Mouse (Mus musculus) adrenal gland, postnatal 36 days (tissue): ENCODE measurements around the gene Rbm33. TPM values are rescaled to one million over a fixed set of nuclear protein-coding genes. Genes with fewer than 3 reads are reported as not detected.
A peak's percentile ranks its signal among the peaks of the same experiment; 100 is the strongest.

Source experiments
- DNase-seq, 2 experiments: peaks; one replicate each; pipeline ENCODE4 v3.0.0; 2021; ENCODE audit warnings: mixed read lengths in 1 of 2
- long read RNA-seq, 2 experiments: library from polyadenylated mRNA; stranded (forward); transcript quantifications; one replicate each; pipeline ENCODE4 v2.0.0; 2021; ENCODE audit warnings: borderline sequencing depth in 2 of 2
- total RNA-seq, 2 experiments: library from RNA; stranded (reverse); gene quantifications; 2 replicates each; pipeline ENCODE4 v1.2.3; 2021

Rbm33 gene
- 10 to 100 TPM; 44.2 to 52.8 TPM for total RNA-seq
- long read RNA-seq, experiment 1, partial matches to known transcripts: 1 of 7 reads
- long read RNA-seq, experiment 1, other reads (novel, unspliced or antisense): 2 of 7 reads
- long read RNA-seq, experiment 2, partial matches to known transcripts: 1 of 5 reads
- long read RNA-seq, experiment 2, other reads (novel, unspliced or antisense): 1 of 5 reads

- peak; percentile 89 to 91 for DNase-seq
Measured at GRCm38 (mm10) chr5:28316722-28317245, at the start of gene Rbm33. Gene Rbm33, plus strand, starts transcription at chr5:28317121.

GRCm38 (mm10) chr5:28267576-28267975, 49.3 kb upstream of the Rbm33 start:
- no peak for DNase-seq

DNA sequence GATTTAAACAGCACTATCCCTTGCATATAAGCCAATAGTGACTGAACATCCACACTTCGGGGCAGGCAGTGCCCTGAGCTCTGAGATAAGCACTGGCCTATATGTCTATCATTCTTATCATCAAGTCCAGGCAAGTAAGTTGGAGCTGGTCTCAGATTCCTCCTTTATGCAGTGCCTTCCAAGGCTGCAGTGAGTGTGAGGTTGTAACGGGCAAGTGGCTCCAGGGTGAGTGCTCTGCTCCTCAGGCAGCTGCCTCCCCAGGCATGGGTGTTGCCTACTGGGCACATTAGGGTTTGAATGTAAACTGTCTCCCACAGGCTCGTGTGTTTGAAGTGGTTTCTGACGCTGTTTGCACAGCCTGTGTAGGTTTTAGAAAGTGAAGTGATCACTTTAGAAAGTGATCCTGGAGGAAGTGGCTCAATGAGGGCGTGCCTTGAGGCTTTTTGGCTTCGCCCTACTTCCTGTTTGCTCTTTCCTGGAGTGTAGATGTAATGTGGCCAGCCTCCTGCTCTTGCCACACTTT, 47.4 kb upstream of the Rbm33 start:
- DNase-seq: no peak

- DNase-seq: no peak
Measured at GRCm38 (mm10) chr5:28272836-28273235, 44.1 kb upstream of the Rbm33 start.

- DNase-seq: no peak
Measured at GRCm38 (mm10) chr5:28277279-28277678, 39.6 kb upstream of the Rbm33 start.

GRCm38 (mm10) chr5:28289111-28289510, 27.8 kb upstream of the Rbm33 start:
- DNase-seq: no peak

DNA sequence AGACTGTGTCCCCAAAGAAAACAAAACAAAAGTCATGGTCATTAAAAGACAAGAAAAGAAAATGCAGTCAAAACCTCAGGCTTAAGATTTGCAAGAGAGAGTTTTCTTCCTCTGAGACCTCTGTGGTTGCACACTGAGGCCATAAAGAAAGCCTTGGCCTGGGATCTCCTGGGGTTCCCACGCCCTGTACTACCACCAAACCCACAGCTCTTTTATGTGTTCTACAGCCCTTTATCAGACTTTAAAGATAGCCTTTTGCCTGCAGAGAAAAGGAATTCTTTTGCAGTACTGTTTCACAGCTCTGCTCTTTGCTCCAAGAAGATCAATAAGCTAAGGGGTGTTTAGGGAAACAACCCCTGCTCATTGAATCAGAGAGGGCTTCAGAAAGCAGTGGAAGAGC, 26.3 kb upstream of the Rbm33 start:
- DNase-seq: no peak

- no peak for DNase-seq
Measured at GRCm38 (mm10) chr5:28291118-28291850, 25.6 kb upstream of the Rbm33 start.

DNA sequence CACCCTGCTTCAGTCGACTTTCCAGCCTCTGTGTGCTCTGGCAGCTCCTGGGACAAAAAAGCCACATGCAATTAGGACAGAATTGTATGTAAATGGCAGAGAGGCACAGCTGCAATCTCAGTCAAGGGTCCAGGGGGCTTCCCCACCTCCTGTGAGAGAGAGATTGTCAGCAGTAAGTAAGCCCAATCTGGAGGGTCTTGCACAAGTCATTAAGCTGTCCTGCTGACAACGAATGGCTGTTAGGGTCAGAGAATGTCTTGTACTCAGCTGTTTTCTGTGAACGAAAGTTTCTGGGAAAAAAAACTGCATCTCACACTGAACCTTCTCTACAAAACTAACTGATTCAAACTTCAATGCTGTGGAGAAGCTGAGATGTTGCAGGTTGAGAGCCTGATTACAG, 24.6 kb upstream of the Rbm33 start:
- DNase-seq: no peak

- DNase-seq: peak; percentile 87 to 89
Measured at GRCm38 (mm10) chr5:28293990-28294389, 22.9 kb upstream of the Rbm33 start.

GRCm38 (mm10) chr5:28298161-28298560, 18.8 kb upstream of the Rbm33 start:
- no peak for DNase-seq

DNA sequence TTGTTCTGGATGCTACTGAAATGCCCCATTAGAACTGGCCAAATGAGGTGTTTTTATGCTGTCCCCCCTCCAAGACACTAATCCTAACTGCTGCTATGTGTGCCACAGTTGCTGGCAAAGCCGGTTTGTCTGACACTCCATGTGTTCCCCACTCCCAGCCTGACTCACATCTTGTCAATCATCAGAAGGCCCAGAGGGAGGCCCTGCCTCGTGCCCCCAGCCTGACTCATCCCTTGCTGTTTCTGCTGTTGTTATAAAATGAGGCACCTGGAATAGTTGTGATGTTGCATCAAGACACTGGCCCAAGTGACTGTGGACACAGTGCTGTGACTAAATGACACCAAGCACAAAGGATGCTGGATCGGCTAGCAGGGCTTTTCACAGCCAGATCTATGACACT, 18.2 kb upstream of the Rbm33 start:
- DNase-seq: no peak

DNA sequence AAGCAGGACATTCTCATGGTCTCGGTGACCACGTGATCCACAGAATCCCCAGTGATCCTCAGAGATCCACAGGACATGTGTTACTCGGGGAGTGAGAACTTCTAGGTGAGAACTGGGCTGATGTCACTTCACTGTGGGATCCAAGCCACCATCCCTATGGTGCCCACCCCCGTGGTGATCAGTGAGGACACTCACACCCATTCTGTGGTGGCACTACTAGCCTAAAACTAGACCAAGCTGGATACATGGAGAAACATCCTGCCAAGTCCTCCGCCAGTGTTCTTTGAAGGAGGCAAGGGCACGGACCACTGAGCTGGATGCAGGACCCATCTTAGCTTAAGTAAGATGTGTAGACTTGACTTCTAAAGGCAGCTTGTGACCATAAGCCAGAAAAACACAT, 17.6 kb upstream of the Rbm33 start:
- no peak for DNase-seq

DNA sequence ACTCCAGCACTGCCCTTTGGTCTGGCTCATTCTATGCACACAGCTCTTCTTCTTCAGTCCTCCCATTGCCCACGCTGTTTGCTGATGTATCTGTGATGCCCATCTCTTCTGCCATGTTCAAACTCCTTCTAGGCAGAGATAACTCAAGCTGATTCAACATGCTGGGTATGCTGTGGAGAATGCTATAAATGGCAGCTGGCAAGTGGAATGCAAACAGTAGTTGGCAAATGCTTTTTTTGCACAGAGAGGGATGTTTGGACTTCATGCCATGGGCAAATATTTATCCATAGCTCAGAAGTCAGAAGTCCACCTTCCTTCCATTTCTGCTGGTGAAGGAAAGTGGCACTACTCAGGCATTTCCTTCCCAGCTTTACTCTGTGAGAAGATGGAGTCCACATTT, 14.2 kb upstream of the Rbm33 start:
- no peak for DNase-seq

GRCm38 (mm10) chr5:28304551-28304950, 12.4 kb upstream of the Rbm33 start:
- DNase-seq: no peak

- no peak for DNase-seq
Measured at GRCm38 (mm10) chr5:28315526-28315925, 1.4 kb upstream of the Rbm33 start.

GRCm38 (mm10) chr5:28316151-28316721, 685 bp upstream of the Rbm33 start:
- DNase-seq: no peak

GRCm38 (mm10) chr5:28317253-28317916, 464 bp downstream of the Rbm33 start:
- DNase-seq: no peak

DNA sequence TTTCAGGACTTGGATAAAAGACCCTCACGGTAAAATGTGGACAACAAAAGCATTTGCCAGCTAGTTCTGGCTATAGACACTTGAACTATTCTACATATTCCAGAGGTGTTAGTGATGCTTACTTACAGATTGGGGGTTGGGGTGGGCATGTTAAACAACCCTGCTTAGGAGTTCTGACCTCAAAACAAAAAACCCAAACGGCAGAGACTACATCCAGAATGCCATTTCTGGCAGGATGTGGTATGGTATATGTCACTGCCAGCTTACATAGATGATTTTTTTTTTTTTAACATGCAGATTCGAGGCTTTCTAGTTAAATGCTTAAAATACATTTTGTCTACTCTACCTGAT, 971 bp downstream of the Rbm33 start:
- DNase-seq: no peak

- no peak for DNase-seq
Measured at GRCm38 (mm10) chr5:28318671-28319070, 1.8 kb downstream of the Rbm33 start.

DNA sequence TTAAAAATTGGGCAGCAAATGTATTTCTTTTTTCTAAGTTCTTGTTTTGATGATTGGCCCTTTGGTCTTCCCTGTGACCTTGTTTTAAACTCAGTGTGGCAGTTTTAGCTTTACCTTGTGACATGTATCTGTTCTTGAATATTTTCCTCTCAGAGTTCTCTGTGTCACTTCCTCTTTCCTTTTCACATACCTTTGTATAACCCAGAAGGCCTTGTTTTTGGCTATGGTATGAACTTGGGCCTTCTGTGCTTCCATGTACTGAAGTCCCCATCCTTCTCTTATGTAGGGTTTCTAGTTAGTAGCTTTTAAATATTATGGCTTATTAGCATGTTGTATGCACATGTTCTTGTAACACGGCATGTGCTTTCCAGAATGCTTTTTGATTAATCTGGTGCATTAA, 4.8 kb downstream of the Rbm33 start:
- DNase-seq: no peak

- DNase-seq: no peak
Measured at GRCm38 (mm10) chr5:28322189-28322588, 5.3 kb downstream of the Rbm33 start.

GRCm38 (mm10) chr5:28323822-28324221, 6.9 kb downstream of the Rbm33 start:
- DNase-seq: no peak
